Mouse (Mus musculus) myocyte (in vitro differentiated cells): ENCODE measurements around the gene Rpl38.

Experiments
- E2F4 ChIP-seq: IDR thresholded peaks from one replicate; pipeline ENCODE4 v1.6.1; 2011; ENCODE audit warnings: mild to moderate bottlenecking, control low read depth, moderate library complexity; ENCODE audit not compliant: insufficient read depth
- MAX ChIP-seq: IDR thresholded peaks from one replicate; pipeline ENCODE4 v1.6.1; 2011; ENCODE audit warnings: low read depth, mild to moderate bottlenecking, control low read depth
- MYOD1 ChIP-seq, 3 experiments: IDR thresholded peaks; one replicate each; pipeline ENCODE4 v1.6.1; 2011; ENCODE audit warnings: control low read depth in 2 of 3, low read depth in 2 of 3, mild to moderate bottlenecking in 2 of 3, moderate library complexity in 1 of 3; ENCODE audit not compliant: insufficient read length in 2 of 3, control insufficient read depth in 1 of 3
- MYOG ChIP-seq, 3 experiments: IDR thresholded peaks; one replicate each; pipeline ENCODE4 v1.6.1; 2011; ENCODE audit warnings: control low read depth in 2 of 3, low read depth in 2 of 3, mild to moderate bottlenecking in 2 of 3; ENCODE audit not compliant: insufficient read length in 2 of 3, control insufficient read depth in 1 of 3, insufficient read depth in 1 of 3
- POLR2A ChIP-seq: IDR thresholded peaks from one replicate; pipeline ENCODE4 v1.6.1; 2011; ENCODE audit warnings: low read depth, mild to moderate bottlenecking, control low read depth, moderate library complexity; ENCODE audit not compliant: insufficient read length
- TCF12 ChIP-seq: IDR thresholded peaks from one replicate; pipeline ENCODE4 v1.6.1; 2011; ENCODE audit warnings: mild to moderate bottlenecking, control low read depth; ENCODE audit not compliant: poor library complexity, insufficient read depth, severe bottlenecking
- USF1 ChIP-seq: IDR thresholded peaks from one replicate; pipeline ENCODE4 v1.6.1; 2011; ENCODE audit warnings: low read depth, mild to moderate bottlenecking, control low read depth, moderate library complexity

DNA sequence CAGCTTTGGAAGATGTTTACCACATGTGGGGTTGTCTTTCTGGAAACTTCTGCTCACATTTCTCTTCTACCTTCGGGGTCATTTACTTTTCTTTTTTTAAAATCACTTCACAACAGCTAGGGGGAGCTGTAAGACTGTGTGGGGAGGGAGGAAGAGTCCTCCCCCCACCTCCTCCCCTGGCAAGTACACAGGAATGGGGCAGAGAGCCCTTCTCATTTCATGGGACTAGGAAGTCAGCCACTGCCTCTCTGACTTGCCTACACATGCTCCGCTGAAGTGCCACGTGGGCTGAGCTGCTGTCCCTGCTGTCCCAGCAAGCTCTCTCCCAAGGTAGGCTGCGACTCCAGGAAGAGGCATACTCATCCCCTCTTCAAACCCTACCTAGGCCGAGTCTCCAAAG is 13.8 kb upstream of the Rpl38 start:
- TF ChIP-seq MAX (no peak), USF1 (no peak), POLR2A (no peak), MYOD1 (IDR thresholded peaks at IDR 0.05; ENCODE audit: control insufficient read depth in 1 of 3, insufficient read length in 2 of 3, low read depth in 2 of 3) (no peak), MYOG (IDR thresholded peaks at IDR 0.05; ENCODE audit: control insufficient read depth in 1 of 3, insufficient read depth in 1 of 3, insufficient read length in 2 of 3, low read depth in 2 of 3) (no peak), E2F4 (no peak), TCF12 (no peak)
